Mouse (Mus musculus) myocyte (in vitro differentiated cells): ENCODE data around the gene Gm27021. TPM values are rescaled to one million over a fixed set of nuclear protein-coding genes. Genes with fewer than 3 reads are reported as not detected.

Experiments used
- H3K27me3 ChIP-seq: one replicate; pipeline ENCODE4 v1.6.1; 2011; ENCODE audit not compliant: control insufficient read depth, insufficient read depth, insufficient read length
- H3K36me3 ChIP-seq: one replicate; pipeline ENCODE4 v1.6.1; 2011; ENCODE audit not compliant: control insufficient read depth, insufficient read depth
- H3K4me2 ChIP-seq: one replicate; pipeline ENCODE4 v1.6.1; 2011; ENCODE audit warnings: low read depth, control low read depth
- H3K4me3 ChIP-seq: one replicate; pipeline ENCODE4 v1.5.1; 2011; ENCODE audit warnings: mild to moderate bottlenecking, control low read depth, moderate library complexity
- H3K79me2 ChIP-seq: one replicate; pipeline ENCODE4 v1.6.1; 2011; ENCODE audit not compliant: control insufficient read depth, insufficient read depth
- H3ac ChIP-seq: one replicate; pipeline ENCODE4 v1.6.1; 2011; ENCODE audit not compliant: control insufficient read depth, insufficient read length
- CEBPB ChIP-seq: IDR thresholded peaks from 2 replicates; pipeline ENCODE4 v1.6.1; 2011; ENCODE audit warnings: mild to moderate bottlenecking, moderate library complexity; ENCODE audit not compliant: poor library complexity, insufficient read depth, severe bottlenecking
- E2F4 ChIP-seq: IDR thresholded peaks from one replicate; pipeline ENCODE4 v1.6.1; 2011; ENCODE audit warnings: mild to moderate bottlenecking, control low read depth, moderate library complexity; ENCODE audit not compliant: insufficient read depth
- MAX ChIP-seq: IDR thresholded peaks from one replicate; pipeline ENCODE4 v1.6.1; 2011; ENCODE audit warnings: low read depth, mild to moderate bottlenecking, control low read depth
- MYOD1 ChIP-seq, 3 experiments: IDR thresholded peaks; one replicate each; pipeline ENCODE4 v1.6.1; 2011; ENCODE audit warnings: control low read depth in 2 of 3, low read depth in 2 of 3, mild to moderate bottlenecking in 2 of 3, moderate library complexity in 1 of 3; ENCODE audit not compliant: insufficient read length in 2 of 3, control insufficient read depth in 1 of 3
- MYOG ChIP-seq, 3 experiments: IDR thresholded peaks; one replicate each; pipeline ENCODE4 v1.6.1; 2011; ENCODE audit warnings: control low read depth in 2 of 3, low read depth in 2 of 3, mild to moderate bottlenecking in 2 of 3; ENCODE audit not compliant: insufficient read length in 2 of 3, control insufficient read depth in 1 of 3, insufficient read depth in 1 of 3
- POLR2A ChIP-seq: IDR thresholded peaks from one replicate; pipeline ENCODE4 v1.6.1; 2011; ENCODE audit warnings: low read depth, mild to moderate bottlenecking, control low read depth, moderate library complexity; ENCODE audit not compliant: insufficient read length
- POLR2AphosphoS2 ChIP-seq: IDR thresholded peaks from one replicate; pipeline ENCODE4 v1.6.1; 2011; ENCODE audit warnings: low read depth, control low read depth; ENCODE audit not compliant: insufficient read length
- REST ChIP-seq: IDR thresholded peaks from one replicate; pipeline ENCODE4 v1.6.1; 2011; ENCODE audit warnings: mild to moderate bottlenecking, control low read depth, moderate library complexity; ENCODE audit not compliant: insufficient read depth, insufficient read length
- SRF ChIP-seq: IDR thresholded peaks from one replicate; pipeline ENCODE4 v1.6.1; 2011; ENCODE audit warnings: low read depth; ENCODE audit not compliant: control insufficient read depth, insufficient read length
- TCF12 ChIP-seq: IDR thresholded peaks from one replicate; pipeline ENCODE4 v1.6.1; 2011; ENCODE audit warnings: mild to moderate bottlenecking, control low read depth; ENCODE audit not compliant: poor library complexity, insufficient read depth, severe bottlenecking
- TCF3 ChIP-seq: IDR thresholded peaks from one replicate; pipeline ENCODE4 v1.6.1; 2011; ENCODE audit warnings: low read depth, control low read depth; ENCODE audit not compliant: insufficient read length
- USF1 ChIP-seq: IDR thresholded peaks from one replicate; pipeline ENCODE4 v1.6.1; 2011; ENCODE audit warnings: low read depth, mild to moderate bottlenecking, control low read depth, moderate library complexity
- polyA plus RNA-seq: library from polyadenylated mRNA; unstranded; fragments of >200 nt; fragmentation: generic; extraction: Trizol; gene quantifications from one replicate; pipeline ENCODE4 v1.2.1, GENCODE M21; 2012; ENCODE audit warnings: missing spikeins

Gm27021 gene
- polyA plus RNA-seq, 1 experiment = 1.9 TPM

DNA sequence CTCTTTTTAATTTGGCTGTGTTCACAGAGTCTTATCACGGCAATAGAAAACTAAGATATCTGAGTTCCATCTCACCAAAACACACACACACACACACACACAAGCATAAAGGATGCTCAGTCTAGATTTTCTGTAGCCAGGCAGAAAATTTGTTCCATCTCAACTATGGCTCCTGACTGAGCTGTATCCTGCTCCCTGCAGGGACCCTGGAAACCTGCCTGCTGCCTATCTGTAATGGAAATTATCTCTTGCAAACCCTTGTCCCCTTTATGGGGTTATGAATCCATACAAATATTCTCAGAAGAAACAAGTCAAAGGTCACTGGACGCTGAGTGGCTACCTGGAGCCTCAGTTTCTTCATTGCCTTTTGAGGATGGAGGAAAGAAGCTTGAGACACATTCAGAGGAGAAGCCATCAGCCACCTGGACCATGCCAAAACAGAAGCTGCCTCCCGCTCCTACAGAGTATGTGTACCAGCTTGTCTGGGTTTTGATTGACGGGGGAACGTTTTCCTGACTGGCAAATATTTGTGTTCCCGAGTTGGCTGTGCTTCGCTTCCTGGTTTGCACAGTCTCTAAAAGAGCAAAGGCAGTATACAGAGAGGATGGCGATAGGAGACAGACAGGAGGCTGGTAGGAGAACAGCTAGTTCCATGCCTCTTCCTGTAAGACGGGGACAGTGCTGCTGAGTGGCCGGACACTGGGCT is 76.1 kb downstream of the Gm27021 start:
- Histone ChIP-seq H3K4me3 (no peak overlapping the region), H3K4me2 (no peak overlapping the region), H3K27me3 (peaks cover 7% of the 10 kb centered on the region), H3K79me2 (peaks cover 5% of the 10 kb centered on the region), H3ac (no peak overlapping the region), H3K36me3 (no peaks in the 10 kb centered on the region)
- TF ChIP-seq USF1 = no peak
- no peak for TF ChIP-seq MYOG (IDR thresholded peaks at IDR 0.05; ENCODE audit: control insufficient read depth in 1 of 3, insufficient read depth in 1 of 3, insufficient read length in 2 of 3, low read depth in 2 of 3)
- TF ChIP-seq POLR2A = no peak
- no peak for TF ChIP-seq MAX
- no peak for TF ChIP-seq MYOD1 (IDR thresholded peaks at IDR 0.05; ENCODE audit: control insufficient read depth in 1 of 3, insufficient read length in 2 of 3, low read depth in 2 of 3)
- no peak for TF ChIP-seq CEBPB
- TF ChIP-seq REST = no peak

GRCm38 (mm10) chr8:120589921-120590320 is 78.0 kb downstream of the Gm27021 start:
- peak overlapping the region; percentile 31 for H3K4me3 ChIP-seq
- H3K79me2 ChIP-seq = peaks cover 5% of the 10 kb centered on the region
- no peak for TF ChIP-seq E2F4
- no peak for TF ChIP-seq USF1
- TF ChIP-seq MAX = no peak
- TF ChIP-seq POLR2A = no peak
- no peak for TF ChIP-seq REST
- no peak for TF ChIP-seq MYOG (IDR thresholded peaks at IDR 0.05; ENCODE audit: control insufficient read depth in 1 of 3, insufficient read depth in 1 of 3, insufficient read length in 2 of 3, low read depth in 2 of 3)
- no peak for TF ChIP-seq POLR2AphosphoS2
- no peak for TF ChIP-seq CEBPB
- no peak for TF ChIP-seq SRF
- H3K4me2 ChIP-seq = peak overlapping the region; percentile 97
- no peaks in the 10 kb centered on the region for H3K36me3 ChIP-seq
- H3K27me3 ChIP-seq = peaks cover 7% of the 10 kb centered on the region
- H3ac ChIP-seq = no peak overlapping the region

- peaks cover 5% of the 10 kb centered on the region for H3K79me2 ChIP-seq
- H3K4me3 ChIP-seq = peak within 1 kb of the TSS; percentile 31
- TF ChIP-seq MYOG (IDR thresholded peaks at IDR 0.05; ENCODE audit: control insufficient read depth in 1 of 3, insufficient read depth in 1 of 3, insufficient read length in 2 of 3, low read depth in 2 of 3) (no peak), POLR2A (peak; percentile 65), MAX (no peak), MYOD1 (IDR thresholded peaks at IDR 0.05; ENCODE audit: control insufficient read depth in 1 of 3, insufficient read length in 2 of 3, low read depth in 2 of 3) (no peak), POLR2AphosphoS2 (no peak), USF1 (no peak), TCF3 (no peak), CEBPB (no peak), SRF (peak; percentile 95), TCF12 (no peak), REST (no peak), E2F4 (peak; percentile 93)
- no peaks in the 10 kb centered on the region for H3K36me3 ChIP-seq
- peaks cover 7% of the 10 kb centered on the region for H3K27me3 ChIP-seq
- H3ac ChIP-seq = peak within 1 kb of the TSS; percentile 0
- H3K4me2 ChIP-seq = peak within 1 kb of the TSS; percentile 97
These were observed 78.7 kb downstream of the Gm27021 start, which contains the start of gene Gins2 for GRCm38 (mm10) chr8:120588908-120589771. Gene Gins2, minus strand, starts transcription at chr8:120589304.

GRCm38 (mm10) chr8:120585521-120585920 is 82.4 kb downstream of the Gm27021 start:
- H3K4me3 ChIP-seq = no peak overlapping the region
- no peak overlapping the region for H3K4me2 ChIP-seq
- H3K36me3 ChIP-seq = peaks cover 5% of the 10 kb centered on the region
- no peak for TF ChIP-seq POLR2A
- TF ChIP-seq E2F4 = no peak
- no peak for TF ChIP-seq POLR2AphosphoS2
- TF ChIP-seq REST = no peak
- TF ChIP-seq MAX = no peak
- TF ChIP-seq SRF = no peak
- TF ChIP-seq MYOD1 (IDR thresholded peaks at IDR 0.05; ENCODE audit: control insufficient read depth in 1 of 3, insufficient read length in 2 of 3, low read depth in 2 of 3) = no peak
- no peak for TF ChIP-seq TCF3
- TF ChIP-seq MYOG (IDR thresholded peaks at IDR 0.05; ENCODE audit: control insufficient read depth in 1 of 3, insufficient read depth in 1 of 3, insufficient read length in 2 of 3, low read depth in 2 of 3) = no peak
- TF ChIP-seq CEBPB = no peak
- no peak for TF ChIP-seq USF1
- TF ChIP-seq TCF12 = no peak
- peaks cover 5% of the 10 kb centered on the region for H3K79me2 ChIP-seq
- H3ac ChIP-seq = no peak overlapping the region
- no peaks in the 10 kb centered on the region for H3K27me3 ChIP-seq
